Mouse (Mus musculus) midbrain, embryonic 13.5 days (tissue): ENCODE measurements at regions not wholly inside any gene's neighbourhood (a gene's known extent, or its start where the extent isn't known, plus 50 kb on each side); places are given as distances from the start of the nearest gene placed in this dataset.
A peak's percentile ranks its signal among the peaks of the same experiment; 100 is the strongest.

ENCODE experiments used
- ATAC-seq: fragments of 200-750 bp; cut with Nextera tagmentation; 2 replicates; pipeline ENCODE4 v1.8.0; 2017; ENCODE audit warnings: mild to moderate bottlenecking, moderate TSS enrichment, moderate library complexity
- H3K27ac ChIP-seq: fragments of 300-500 bp; sonication (generic); 2 replicates; pipeline ENCODE4 v1.5.1; 2015; ENCODE audit warnings: inconsistent platforms, mild to moderate bottlenecking, moderate library complexity
- H3K27me3 ChIP-seq: fragments of 300-500 bp; sonication (generic); 2 replicates; pipeline ENCODE4 v1.6.1; 2015; ENCODE audit warnings: mild to moderate bottlenecking, inconsistent platforms
- H3K36me3 ChIP-seq: fragments of 300-500 bp; sonication (generic); 2 replicates; pipeline ENCODE4 v1.6.1; 2015; ENCODE audit warnings: mild to moderate bottlenecking, inconsistent platforms
- H3K4me1 ChIP-seq: fragments of 300-500 bp; sonication (generic); replicated peaks from 2 replicates; pipeline ENCODE4 v1.6.1; 2015; ENCODE audit warnings: inconsistent platforms
- H3K4me2 ChIP-seq: fragments of 300-500 bp; sonication (generic); replicated peaks from 2 replicates; pipeline ENCODE4 v1.6.1; 2015; ENCODE audit warnings: moderate library complexity, mild to moderate bottlenecking, inconsistent platforms
- H3K4me3 ChIP-seq: fragments of 300-500 bp; sonication (generic); replicated peaks from 2 replicates; pipeline ENCODE4 v1.5.1; 2015; ENCODE audit warnings: mild to moderate bottlenecking, inconsistent platforms
- H3K9ac ChIP-seq: fragments of 300-500 bp; sonication (generic); replicated peaks from 2 replicates; pipeline ENCODE4 v1.6.1; 2015; ENCODE audit warnings: mild to moderate bottlenecking, inconsistent platforms
- H3K9me3 ChIP-seq: fragments of 300-500 bp; sonication (generic); 2 replicates; pipeline ENCODE4 v1.6.1; 2016; ENCODE audit warnings: mild to moderate bottlenecking, inconsistent platforms
- WGBS: fragments of 180-500 bp; shearing (Covaris S2); methylation state at CpG from one replicate; pipeline ENCODE4 v1.1.7; 2015; 5-methylcytosine and 5-hydroxymethylcytosine counted together

GRCm38 (mm10) chrX:9738904-9739303, 76.1 kb upstream of the Dynlt3 start:
- Histone ChIP-seq H3K4me1 (no peaks in the 10 kb centered on the region), H3K36me3 (no peaks in the 10 kb centered on the region), H3K4me3 (no peak overlapping the region), H3K27ac (no peak overlapping the region), H3K27me3 (no peaks in the 10 kb centered on the region), H3K4me2 (no peak overlapping the region), H3K9me3 (no peaks in the 10 kb centered on the region), H3K9ac (no peak overlapping the region)
- ATAC-seq = no peak
- WGBS = 85% methylated on average over 2 of the region's 2 CpGs

- no peaks in the 10 kb centered on the region for H3K36me3 ChIP-seq
- no peak for ATAC-seq
- no peaks in the 10 kb centered on the region for H3K4me1 ChIP-seq
- H3K9me3 ChIP-seq = no peaks in the 10 kb centered on the region
- 79% methylated on average over 3 of the region's 3 CpGs for WGBS
- no peak overlapping the region for H3K4me3 ChIP-seq
- H3K27me3 ChIP-seq = no peaks in the 10 kb centered on the region
- H3K9ac ChIP-seq = no peak overlapping the region
- H3K4me2 ChIP-seq = no peak overlapping the region
- no peak overlapping the region for H3K27ac ChIP-seq
Measured at GRCm38 (mm10) chrX:9742518-9742917, 79.7 kb upstream of the Dynlt3 start.

GRCm38 (mm10) chrX:9747305-9747938, 84.6 kb upstream of the Dynlt3 start:
- Histone ChIP-seq H3K9me3 (no peaks in the 10 kb centered on the region), H3K9ac (no peak overlapping the region), H3K4me3 (peak overlapping the region; percentile 34), H3K4me2 (peak overlapping the region; percentile 52), H3K4me1 (no peaks in the 10 kb centered on the region), H3K27me3 (no peaks in the 10 kb centered on the region), H3K27ac (no peak overlapping the region), H3K36me3 (no peaks in the 10 kb centered on the region)
- peak; percentile 66; the same call in 1 of the 2 replicates for ATAC-seq
- WGBS = 23% methylated on average over 25 of the region's 27 CpGs

GRCm38 (mm10) chrX:9752954-9753572, 90.3 kb upstream of the Dynlt3 start:
- WGBS = 74% methylated on average over 5 of the region's 5 CpGs
- Histone ChIP-seq H3K9me3 (no peaks in the 10 kb centered on the region), H3K9ac (no peak overlapping the region), H3K4me1 (no peaks in the 10 kb centered on the region), H3K4me3 (no peak overlapping the region), H3K27ac (no peak overlapping the region), H3K36me3 (no peaks in the 10 kb centered on the region), H3K4me2 (no peak overlapping the region), H3K27me3 (no peaks in the 10 kb centered on the region)
- ATAC-seq = no peak

GRCm38 (mm10) chrX:9769540-9769939, 77.2 kb upstream of the Hypm start:
- no peak overlapping the region for H3K4me3 ChIP-seq
- H3K27me3 ChIP-seq = no peaks in the 10 kb centered on the region
- no peak overlapping the region for H3K27ac ChIP-seq
- H3K9ac ChIP-seq = no peak overlapping the region
- H3K4me1 ChIP-seq = no peaks in the 10 kb centered on the region
- H3K9me3 ChIP-seq = no peaks in the 10 kb centered on the region
- H3K36me3 ChIP-seq = no peaks in the 10 kb centered on the region
- no peak for ATAC-seq
- H3K4me2 ChIP-seq = no peak overlapping the region

GRCm38 (mm10) chrX:9777498-9777897, 69.2 kb upstream of the Hypm start:
- no peaks in the 10 kb centered on the region for H3K36me3 ChIP-seq
- no peaks in the 10 kb centered on the region for H3K27me3 ChIP-seq
- H3K4me1 ChIP-seq = no peaks in the 10 kb centered on the region
- ATAC-seq = no peak
- no peak overlapping the region for H3K4me3 ChIP-seq
- WGBS = 80% methylated on average over 4 of the region's 4 CpGs
- H3K27ac ChIP-seq = no peak overlapping the region
- H3K9me3 ChIP-seq = no peaks in the 10 kb centered on the region
- no peak overlapping the region for H3K9ac ChIP-seq
- no peak overlapping the region for H3K4me2 ChIP-seq

GRCm38 (mm10) chrX:9789542-9789941, 57.2 kb upstream of the Hypm start:
- WGBS = 55% methylated on average over 3 of the region's 3 CpGs
- Histone ChIP-seq H3K36me3 (no peaks in the 10 kb centered on the region), H3K9ac (no peak overlapping the region), H3K4me3 (no peak overlapping the region), H3K27ac (no peak overlapping the region), H3K27me3 (no peaks in the 10 kb centered on the region), H3K4me1 (no peaks in the 10 kb centered on the region), H3K9me3 (no peaks in the 10 kb centered on the region), H3K4me2 (no peak overlapping the region)
- ATAC-seq = no peak
